Mouse (Mus musculus) cerebral cortex, adult 2 months (tissue): ENCODE data around the gene Ccdc163.

Experiments
- WGBS: fragments of 180-500 bp; shearing (Covaris S2); methylation state at CpG from one replicate; pipeline ENCODE4 v1.1.7; 2018; 5-methylcytosine and 5-hydroxymethylcytosine counted together

Ccdc163 gene

DNA sequence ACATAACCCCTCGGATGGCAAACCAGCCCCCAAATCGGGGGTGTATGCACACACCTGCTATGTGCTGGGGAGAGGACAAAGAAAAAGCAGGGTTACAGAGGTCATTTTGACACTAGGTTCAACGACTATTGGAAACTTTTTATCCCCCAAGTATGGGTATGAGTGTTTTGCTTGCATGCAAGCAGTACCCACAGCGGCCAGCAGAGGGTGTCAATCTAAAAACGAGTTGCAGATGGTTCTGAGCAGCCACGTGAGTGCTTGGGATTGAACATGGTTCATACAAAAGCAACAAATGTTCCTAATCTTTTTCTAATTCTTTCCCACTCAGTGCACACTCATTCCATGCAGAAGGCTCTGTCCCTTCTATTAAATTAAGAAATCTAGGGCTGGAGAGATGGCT, 4.5 kb upstream of the Ccdc163 start:
- WGBS = 38% methylated on average over 6 of the region's 6 CpGs

DNA sequence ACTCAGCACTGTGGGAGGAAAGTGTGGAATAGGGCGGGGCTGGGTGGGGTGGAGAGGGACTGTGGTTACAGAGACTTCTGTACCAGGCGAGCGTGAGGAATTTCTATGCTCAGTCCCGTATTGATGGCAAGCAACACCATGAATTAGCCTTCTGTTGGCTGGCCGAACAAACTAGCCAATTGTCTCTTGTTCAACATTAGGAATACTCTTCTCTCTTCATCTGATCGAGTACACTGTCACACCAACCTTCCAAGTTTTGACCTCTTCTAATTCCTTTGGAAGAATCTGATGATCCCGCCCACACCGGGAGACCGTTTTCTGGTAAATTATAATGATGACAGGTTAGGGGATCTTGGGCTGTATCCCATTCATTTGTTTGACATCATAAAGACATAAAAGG, 643 bp upstream of the Ccdc163 start:
- 5% methylated on average over 9 of the region's 9 CpGs for WGBS

DNA sequence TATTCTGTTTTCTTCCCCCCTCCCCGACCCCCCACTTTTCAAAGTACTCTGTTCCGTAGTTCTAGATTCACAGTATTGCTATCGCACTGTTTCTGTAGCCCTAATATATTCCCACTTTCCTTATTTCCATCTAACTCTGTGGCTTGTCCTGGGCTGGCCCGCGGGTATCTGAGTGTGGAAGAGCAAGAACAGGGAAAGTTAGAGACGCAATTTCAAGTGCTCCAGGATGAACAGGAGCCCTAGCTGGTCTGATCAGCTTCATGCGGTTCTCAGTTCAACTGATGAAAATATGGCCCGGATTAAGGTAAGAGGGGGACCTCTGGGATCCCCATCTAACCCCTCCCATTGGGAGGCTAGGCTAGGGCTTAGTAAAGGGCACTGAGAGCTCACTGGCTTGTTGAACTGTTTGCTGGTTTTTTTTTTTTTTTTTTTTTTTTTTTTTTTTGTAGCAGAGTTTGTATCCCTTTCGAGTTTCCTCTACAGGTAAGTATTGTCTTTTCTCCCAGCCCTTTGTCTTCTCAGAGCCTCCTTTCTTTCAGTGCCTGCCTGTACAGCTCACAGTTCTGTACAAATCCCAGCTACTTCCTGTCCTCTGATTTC, 582 bp downstream of the Ccdc163 start:
- 3% methylated on average over 9 of the region's 9 CpGs for WGBS

DNA sequence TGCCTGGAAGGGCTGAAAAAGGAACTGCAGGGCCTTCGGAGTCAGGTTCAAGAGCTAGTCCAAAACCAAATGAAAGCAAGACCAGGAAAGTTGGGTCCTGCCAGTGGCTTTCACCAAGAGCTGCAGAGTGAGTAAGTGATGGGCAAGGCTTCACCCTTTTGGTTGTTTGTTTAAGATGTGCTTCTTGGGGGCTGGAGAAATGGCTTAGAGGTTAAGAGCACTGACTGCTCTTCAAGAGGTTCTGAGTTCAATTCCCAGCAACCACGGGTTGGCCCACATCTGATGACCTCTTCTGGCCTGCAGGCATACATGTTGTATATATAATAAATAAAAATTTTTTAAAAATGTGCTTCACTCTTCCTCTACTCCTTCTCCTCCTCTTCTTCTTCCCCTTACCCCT, 1.8 kb downstream of the Ccdc163 start:
- WGBS = 95% methylated on average over 2 of the region's 2 CpGs

DNA sequence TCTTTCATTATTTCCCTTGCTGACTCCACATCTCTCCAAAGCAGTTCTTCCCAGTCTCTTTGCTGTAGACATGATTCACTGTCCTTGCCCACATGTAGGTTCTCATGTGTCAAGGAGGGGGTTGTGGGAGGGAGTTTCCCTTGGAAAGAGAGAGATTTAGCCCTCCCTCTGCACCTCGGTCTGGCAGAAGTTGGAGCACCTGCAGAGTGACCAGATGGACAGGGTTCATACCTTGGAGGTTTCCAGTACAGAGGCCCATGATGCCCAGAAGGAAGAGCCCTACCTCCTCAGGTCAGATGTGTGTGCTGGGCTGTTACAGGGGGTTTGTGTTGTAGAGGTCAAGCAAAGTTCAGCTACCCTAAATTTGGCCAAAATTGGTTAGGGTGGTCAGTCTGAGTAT, 4.2 kb downstream of the Ccdc163 start:
- WGBS = 89% methylated on average over 1 of the region's 1 CpGs

DNA sequence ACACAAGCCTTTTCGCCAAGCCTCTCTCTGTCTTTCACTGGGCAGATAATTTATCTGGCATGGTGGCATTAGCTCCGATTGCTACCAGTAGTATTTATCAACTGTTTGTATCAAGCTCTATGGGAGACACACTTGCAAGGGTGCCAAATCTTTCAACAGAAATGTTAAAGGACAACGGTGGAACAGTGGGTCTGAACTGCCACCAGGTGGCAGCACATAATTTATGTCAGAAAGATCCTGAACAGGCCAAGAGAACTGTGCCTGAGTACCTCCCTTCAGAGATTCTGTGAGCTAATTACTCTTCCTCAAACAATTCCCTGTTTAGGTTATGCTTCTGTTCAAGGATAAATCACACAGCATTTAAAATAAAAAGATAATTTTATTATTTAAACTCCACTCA, 11.1 kb downstream of the Ccdc163 start:
- 18% methylated on average over 3 of the region's 3 CpGs for WGBS

DNA sequence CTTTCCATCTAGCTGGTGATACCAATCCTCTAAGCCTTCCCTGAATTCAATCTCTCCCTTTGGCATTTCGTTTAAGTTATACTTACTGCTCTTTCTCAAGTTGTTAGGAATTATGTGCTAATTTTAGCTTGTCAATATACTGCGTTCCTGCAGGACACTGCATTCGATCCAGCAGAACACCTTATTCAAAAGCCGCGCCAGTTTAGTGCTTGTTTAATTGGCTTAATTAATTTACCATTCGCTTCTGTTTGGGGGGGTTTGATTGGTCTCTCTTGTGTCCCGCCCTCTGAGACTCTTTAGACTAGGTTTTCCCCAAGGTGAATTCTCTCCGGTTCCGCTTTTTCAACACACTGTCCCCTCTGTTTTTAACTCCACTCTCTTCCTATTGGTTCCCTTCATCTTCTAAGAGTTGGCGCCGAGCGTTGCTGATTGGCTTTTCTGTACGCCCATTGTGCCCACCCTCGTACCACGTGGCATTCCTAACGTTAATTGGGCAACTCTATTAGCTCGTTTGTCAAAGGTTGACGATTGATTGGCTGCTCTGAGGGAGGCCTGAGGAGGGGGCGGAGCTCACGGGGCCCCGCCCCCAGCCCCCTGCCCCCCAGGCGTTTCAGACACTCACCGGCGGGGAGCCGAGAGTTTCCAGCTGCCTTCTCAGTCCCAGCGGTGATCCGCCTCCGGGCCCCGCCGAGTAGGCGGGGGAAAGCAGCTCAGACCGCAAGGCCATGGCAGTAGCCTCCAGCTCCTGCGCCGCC, 12.2 kb downstream of the Ccdc163 start, which contains the start of gene Tesk2:
TSS of gene Tesk2 (plus strand) at position 606 of the 755 bp plus-strand sequence.
- WGBS = under 1% methylated on average over 34 of the region's 34 CpGs

DNA sequence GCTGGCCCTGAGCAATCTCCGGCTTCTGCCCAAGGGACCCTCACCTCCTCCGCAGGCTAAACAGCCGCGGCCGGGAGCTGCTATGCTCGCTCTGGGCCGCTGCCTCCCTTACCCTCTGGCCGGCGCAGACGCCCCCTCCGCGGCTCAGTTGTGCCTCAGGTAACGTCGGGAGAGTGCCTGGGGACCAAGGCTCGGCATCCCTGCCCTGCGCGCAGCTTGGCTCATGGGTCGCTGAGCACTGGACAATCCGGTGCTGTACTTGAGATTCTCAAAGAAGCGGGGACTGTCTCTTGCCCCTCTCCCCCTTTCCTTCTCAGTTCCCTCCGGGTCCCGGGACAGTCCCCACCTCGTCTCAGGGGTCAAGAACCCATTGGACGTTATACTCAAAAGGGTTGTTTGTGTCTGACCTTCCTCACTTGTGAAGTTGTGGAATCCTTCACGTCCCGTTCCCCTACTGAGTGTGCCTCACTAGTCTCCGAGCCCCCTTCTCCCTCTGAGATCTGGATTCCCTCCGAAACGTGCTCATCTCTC, 12.9 kb downstream of the Ccdc163 start:
- under 1% methylated on average over 29 of the region's 29 CpGs for WGBS

DNA sequence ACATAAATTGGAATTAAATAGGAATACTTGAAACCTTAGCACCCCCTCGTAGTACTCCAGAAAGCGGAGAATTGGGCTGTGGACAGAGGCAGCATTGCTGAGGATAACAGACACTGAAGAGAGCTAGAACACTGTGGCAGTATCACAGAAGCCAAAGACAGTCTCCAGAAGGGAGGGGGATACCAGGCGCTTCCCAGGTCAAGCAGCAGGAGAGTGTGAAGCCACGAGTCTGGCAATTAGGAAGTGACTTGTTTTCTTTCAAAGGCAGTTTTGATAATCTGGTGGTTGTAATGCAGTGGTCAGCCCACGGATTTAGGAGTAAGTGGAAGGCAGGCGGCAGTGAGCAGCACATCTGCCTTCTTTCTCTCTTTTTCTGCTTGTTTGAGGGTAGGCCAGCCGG, 13.9 kb downstream of the Ccdc163 start:
- 66% methylated on average over 7 of the region's 7 CpGs for WGBS

DNA sequence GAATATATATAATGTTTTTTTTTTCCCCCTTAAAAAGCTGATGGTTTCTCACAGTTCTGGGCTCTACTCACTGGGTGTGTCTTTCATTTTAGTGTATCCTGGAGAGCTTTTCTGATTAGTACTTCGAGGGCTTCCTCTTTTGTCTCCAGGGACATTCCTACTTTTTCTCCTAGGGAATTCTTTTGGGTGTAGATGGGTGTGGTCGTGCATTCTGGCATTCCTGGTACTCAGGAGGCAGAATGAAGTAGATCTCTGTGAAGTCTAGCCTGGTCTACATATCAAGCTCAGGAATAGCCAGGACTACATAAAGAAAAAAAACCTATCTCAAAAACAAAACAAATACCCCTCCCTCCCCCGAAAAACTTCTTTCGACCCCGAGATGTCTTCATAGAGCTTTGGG, 17.1 kb downstream of the Ccdc163 start:
- 88% methylated on average over 5 of the region's 5 CpGs for WGBS

DNA sequence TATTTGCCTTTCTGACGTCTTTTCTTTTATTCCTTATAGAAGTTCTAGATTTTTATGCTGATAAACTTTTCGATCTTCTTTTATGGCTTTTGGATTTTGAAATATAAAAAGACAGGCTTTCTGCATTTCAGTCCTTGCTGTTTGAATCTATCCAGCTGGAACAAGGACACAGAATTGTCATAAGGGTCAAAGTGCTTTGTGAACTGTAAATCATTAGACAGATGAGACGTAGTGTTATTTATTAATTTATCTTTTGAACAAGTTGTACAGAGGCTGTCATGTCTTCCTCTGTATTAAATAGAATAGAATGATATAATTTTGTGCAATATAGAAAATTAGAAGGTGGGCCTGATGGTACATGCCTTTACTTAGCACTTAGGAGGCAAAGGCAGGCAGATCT, 19.1 kb downstream of the Ccdc163 start:
- WGBS = 89% methylated on average over 3 of the region's 3 CpGs

DNA sequence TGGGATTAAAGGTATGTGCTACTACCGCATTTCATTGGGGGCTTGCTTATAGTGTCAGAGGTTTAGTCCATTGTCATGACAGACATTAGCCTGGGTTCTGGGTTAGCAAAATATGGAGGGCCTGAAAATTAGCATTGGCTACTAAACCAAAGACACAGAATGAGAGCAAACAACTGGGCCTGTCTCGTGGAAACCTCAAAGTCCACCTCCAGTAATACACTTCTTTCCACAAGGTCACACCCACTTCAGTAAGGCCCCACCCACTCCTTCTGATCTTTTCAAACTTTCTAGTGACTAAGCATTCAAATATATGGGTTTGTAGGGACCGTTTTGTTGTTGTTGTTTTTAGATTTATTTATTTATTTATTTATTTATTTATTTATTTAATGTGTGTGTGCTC, 21.2 kb downstream of the Ccdc163 start:
- WGBS = 97% methylated on average over 3 of the region's 3 CpGs

DNA sequence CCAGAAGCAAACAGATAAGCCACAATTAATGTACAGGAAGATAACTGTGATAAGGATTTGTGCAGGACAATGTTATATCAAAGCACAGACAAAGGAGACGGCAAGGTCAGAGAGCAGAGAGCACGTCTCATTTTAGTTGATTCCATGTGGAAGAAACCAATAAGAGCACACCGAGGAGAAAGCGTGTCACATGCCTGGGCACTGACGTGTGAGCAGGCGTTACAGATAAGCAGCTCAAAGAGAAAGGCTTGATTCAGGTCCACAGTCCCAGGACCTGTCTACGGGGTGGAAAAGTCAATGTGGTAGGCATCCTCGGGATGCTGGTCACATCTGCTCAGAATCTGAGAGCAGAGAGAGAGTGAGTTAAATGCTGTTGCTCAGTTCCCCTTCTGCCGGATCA, 22.8 kb downstream of the Ccdc163 start:
- WGBS = 90% methylated on average over 9 of the region's 9 CpGs

DNA sequence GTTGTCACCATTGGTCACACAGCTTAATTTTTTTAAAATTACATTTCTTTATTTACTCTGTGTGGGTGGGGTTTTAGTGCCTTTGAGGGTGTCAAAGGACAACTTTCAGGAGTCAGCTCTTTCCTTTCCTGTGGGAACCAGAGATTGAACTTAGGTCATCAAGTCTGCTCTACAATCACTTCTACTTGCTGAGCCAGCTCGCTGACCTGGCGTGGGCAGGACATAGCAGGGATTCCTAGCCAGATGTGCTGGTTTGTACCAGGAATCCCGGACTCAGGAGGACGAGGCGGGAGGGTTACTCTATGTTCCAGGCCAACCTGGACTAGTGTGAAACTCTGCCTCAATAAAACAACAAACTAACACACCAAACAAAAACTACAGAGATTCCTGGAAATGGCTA, 24.0 kb downstream of the Ccdc163 start:
- WGBS = 82% methylated on average over 5 of the region's 5 CpGs

DNA sequence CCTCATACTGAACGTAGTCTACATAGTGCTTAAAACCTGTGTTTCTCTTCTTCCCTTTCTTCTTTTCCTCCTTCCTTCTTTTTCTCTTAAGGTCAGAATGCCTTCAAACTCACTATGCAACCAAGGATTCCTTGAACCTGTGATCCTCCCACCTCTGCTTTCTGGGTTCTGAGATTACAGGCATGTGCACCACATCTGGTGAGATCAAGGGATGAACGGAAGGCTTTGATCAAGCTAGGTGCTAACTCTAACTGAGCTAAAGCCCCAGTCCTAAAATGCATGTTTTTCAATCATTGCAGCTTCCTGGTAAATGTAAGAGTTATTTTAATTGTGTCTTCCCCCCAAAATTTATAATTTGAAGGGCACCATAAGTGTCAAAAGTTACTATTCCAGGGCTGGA, 26.7 kb downstream of the Ccdc163 start:
- 93% methylated on average over 2 of the region's 2 CpGs for WGBS

DNA sequence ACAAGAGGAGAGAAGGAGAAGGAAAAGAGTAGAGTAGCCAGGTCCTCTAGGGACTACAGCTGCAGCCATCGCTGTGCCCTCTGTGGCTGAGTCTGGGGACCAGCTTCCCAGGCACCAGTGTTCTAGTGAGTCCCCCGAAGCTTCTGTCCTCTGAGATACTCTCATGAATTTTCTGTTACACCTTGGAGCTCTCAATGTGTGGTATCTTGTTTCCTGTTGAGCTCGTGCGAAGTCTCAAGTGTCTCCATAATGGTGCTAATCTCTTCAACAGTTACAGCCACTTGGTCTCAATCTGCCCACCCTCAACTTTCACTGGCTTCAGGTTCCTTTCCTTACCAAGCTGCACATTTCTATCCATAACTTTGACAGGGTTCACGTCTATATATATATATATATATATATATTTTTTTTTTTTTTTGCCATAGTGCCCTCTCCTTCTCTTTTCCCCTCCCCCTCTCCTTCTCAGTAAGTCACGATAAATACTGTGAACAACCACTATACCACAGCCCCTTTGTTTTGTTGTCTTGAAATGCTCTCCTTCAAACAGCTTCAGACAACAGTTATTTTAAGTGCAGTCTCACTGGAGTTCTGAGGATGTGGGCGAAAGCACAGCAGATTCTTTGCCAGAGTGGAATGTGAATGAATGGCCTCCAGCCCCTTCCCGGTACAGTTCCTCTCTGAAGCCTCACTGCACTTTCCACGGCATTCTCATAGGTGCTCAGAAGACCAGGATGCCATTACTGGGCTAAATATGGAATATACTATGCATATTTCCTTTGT, 30.9 kb downstream of the Ccdc163 start:
- 60% methylated on average over 9 of the region's 9 CpGs for WGBS

DNA sequence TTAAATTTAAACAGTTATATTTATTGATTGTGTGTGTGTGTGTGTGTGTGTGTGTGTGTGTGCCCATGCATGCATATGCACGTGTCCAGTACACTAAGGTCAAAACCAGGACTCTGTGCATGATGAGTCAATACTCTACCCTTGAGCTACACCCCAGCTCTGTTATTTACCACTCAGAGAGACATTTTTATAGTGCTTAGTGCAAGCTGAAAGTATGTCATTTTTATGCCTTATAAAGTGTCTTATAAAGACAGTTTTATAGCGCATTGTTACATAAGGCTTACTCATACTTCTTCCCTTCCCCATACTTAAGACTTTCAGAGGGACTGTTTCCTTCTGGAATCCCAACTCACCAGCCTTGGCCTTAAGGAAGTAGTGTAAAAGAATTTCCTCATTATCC, 41.4 kb downstream of the Ccdc163 start:
- WGBS = 66% methylated on average over 2 of the region's 2 CpGs

DNA sequence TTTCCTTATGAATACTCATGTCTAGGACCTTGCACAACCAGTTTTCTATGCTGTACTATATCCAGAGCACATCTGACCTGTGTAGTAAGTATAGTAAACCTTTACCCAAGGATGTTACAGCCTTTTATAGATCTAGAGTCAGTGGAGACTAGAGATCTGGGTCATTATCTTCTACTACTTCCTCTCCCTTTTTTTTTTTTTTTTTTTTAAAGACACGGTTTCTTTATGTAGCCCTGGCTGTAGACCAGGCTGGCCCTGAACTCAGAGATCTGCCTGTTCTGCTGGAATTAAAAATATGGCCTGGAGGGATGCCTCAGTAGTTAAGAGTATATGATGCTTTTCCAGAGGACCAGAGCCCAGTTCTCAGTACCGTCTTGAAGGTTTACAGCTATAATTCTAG, 53.6 kb downstream of the Ccdc163 start:
- 83% methylated on average over 2 of the region's 2 CpGs for WGBS

DNA sequence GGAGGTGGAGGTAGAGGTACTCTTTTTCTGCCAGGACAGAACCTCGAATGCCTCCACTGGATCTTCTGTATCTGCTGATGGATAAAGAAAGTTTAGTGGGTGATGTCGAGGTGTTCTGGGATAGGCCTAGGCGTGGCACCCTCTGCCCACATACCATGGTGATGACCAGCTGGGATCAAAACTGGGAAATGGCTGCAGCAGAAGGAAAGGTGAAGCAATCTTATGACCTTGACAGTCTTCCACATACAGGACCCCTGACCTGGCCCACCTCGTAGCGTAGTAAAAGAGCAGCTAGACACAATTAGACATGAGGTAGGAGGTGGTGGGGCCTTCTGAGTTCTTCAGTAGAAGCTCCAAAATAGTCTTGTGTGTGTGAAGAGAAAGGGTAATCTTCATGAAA, 55.7 kb downstream of the Ccdc163 start:
- 80% methylated on average over 5 of the region's 5 CpGs for WGBS

DNA sequence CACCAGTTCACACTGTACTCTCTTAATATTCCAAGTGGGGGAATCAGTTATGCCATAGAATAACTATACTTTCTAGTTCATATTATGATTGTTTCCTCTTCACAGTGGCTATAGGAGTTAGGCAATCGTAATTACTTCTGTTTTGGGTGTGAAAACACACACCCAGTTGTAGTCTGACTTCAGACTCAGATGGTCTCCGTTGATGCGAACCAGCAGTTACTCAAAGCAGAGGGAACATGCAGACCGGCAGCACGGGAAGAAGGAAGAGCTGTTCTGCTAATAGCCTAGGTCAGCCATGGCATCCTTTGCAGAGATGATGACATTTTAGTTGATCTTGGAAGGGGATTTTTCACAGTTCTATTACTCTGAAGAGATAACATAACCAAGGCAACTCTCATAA, 60.2 kb downstream of the Ccdc163 start:
- WGBS = 85% methylated on average over 5 of the region's 5 CpGs

DNA sequence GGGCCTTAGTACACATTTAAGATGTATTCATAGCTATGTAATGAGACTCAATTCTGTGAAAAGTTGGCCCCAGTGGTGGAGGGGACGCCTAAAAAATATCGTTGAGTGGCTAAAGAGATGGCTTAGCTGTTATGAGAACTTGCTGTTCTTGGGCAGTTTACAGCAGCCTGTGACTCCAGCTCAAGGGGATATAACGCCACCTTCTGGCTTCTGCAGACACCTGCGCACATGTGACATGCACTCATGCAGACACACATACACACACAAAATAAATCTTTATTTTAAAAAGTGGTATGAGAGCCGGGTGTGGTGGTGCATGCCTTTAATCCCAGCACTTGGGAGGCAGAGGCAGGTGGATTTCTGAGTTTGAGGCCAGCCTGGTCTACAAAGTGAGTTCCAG, 68.1 kb downstream of the Ccdc163 start:
- WGBS = 92% methylated on average over 5 of the region's 5 CpGs

DNA sequence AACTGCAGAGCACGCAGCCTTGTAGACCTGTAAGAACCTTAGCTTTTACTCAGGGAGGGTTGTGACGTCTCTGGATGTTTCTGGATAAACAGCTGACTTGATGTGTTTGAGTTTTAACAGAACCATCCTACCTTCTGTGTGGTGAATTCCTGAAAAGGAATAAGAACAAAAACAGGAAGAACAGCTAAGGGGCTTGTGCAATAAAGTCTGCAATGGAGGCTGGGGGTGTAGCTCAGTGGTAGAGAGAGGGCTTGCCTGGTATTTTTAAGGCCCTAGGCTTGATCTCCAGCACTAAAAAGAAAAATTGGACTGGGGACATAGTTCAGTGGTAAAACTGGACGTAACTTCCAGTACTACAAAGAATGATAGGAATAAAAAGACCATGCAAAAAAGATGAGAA, 68.8 kb downstream of the Ccdc163 start:
- 90% methylated on average over 3 of the region's 3 CpGs for WGBS

DNA sequence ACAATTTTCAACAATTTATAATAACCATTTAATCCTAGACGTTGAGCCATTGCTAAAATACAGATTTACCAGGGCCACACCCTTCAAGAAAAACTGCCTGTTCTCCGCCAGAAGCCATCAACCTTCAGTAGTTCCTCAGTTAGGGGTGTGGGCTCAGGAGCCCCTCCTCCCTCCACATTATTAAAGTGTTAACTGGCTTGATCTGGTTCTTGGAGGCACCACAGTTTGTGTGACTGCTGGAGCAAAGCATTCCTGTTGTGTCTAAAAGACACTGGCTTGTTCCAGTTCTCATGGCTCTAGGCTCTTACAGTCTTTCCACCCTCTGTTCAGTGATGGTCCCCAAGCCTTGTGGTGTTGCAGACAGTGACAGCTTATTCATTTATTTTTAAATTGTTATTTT, 72.2 kb downstream of the Ccdc163 start:
- 93% methylated on average over 2 of the region's 2 CpGs for WGBS
